Mouse (Mus musculus) liver, embryonic 14 days (tissue): ENCODE measurements around the gene Kcna10. TPM values are rescaled to one million over a fixed set of nuclear protein-coding genes. Genes with fewer than 3 reads are reported as not detected.

ENCODE experiments used
- polyA plus RNA-seq: library from polyadenylated mRNA; depleted of rRNA; stranded (reverse); fragments of >200 nt; gene quantifications from 2 replicates; pipeline ENCODE4 v1.2.3, GENCODE M21; 2012; rRNA removed

Gene Kcna10
- not detected in 2 replicates for polyA plus RNA-seq

DNA sequence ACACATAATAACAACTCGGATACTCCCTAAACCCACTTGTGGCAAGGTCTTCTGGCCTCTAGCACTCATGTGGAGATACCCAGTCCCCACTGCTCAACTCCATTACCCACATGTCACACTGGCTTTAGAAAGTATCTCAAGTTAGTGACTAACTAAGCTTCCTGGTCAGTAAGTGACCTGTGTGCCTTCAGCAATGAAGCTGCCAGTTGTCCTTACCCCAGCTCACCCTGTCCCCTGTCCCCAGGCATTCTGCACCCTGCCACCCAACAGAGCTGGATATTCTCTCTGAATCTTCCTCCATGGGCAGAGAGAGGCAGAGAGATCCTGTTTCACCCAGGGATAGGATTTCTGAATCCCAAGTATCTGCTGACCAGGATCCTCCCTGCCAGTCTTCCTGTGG is at the start of gene Kcna10:
Kcna10 (plus strand) TSS at position 301 of the 400 bp plus-strand sequence.

DNA sequence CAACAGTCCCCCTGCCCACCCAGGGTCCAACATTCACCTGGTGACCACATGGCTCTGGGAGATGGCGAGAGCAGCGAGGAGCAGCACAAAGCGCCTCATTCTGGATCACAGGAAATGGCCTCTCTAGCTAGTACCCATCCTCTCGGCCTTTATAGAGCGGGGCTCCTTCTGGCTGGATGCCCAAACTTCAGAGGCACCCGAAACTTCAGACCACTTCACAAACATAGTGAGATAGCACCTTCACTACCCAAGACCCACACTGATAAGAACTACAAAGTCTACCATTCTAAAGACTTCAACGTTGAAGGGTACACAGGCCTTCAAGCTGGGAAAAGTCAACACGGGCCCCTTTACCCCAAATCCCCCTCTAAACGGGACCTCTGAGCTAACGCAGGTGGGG is 38.8 kb downstream of the Kcna10 start, which contains the start of gene Cym:
Cym (minus strand) TSS at position 125 of the 400 bp plus-strand sequence.

DNA sequence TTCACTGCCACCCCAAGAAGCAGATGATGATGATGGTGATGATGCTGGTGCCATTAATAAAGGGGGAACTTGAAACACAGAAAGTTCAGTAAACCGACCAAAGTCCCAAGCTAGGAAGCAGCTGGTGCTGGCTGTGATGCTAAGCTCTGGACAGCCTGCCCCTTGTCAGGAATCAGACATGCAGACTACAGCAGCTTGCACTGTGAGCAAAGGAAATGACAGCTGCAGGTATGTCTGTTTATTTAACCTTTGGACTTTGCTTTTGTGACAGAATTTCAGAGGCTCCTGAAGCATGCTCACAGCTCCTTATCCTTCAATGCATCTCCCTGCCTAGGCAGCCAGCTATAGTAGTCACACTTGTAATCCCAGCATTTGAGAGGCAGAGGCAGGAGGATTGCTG is 47.7 kb downstream of the Kcna10 start, which contains the start of gene A630076J17Rik:
A630076J17Rik (plus strand) TSS at position 88 of the 400 bp plus-strand sequence.

DNA sequence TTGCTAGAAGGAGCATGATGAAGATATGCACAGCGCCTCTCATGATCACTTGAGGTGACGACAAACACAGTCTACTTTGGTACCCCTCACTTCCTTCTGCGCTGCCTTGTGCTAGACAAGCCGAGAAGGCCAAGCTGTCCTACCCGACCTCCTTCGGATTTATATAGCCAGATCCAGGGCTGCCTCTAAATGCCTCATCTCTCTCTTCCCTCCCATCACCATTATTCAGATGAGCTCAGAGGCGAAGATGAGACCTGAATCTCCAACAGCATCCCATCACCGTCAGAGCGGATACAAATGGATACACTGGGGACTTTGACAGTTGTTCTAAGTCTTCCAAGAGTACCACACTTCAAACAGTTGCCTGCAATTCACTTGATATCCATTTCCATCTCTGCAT is 56.8 kb downstream of the Kcna10 start, which contains the start of gene Prok1:
Prok1 (minus strand) TSS at position 101 of the 400 bp plus-strand sequence.

Other genes starting within 250 kb of the Kcna10 start
- 0.57 and 0.63 TPM in 2 replicates for gene Kcna3, start 146.9 kb upstream of the Kcna10 start, polyA plus RNA-seq
- 0.14 and 0.15 TPM in 2 replicates for gene Kcna2, start 81.9 kb upstream of the Kcna10 start, polyA plus RNA-seq
- 0.08 and 0.14 TPM in 2 replicates for gene Cym, start 38.7 kb downstream of the Kcna10 start, polyA plus RNA-seq
- 0.02 TPM in 1 of 2 replicates, not detected in the other for gene A630076J17Rik, start 47.6 kb downstream of the Kcna10 start, polyA plus RNA-seq
- gene Prok1, start 56.7 kb downstream of the Kcna10 start, polyA plus RNA-seq, result 0.01 TPM in 2 replicates
- 44.6 and 53.1 TPM in 2 replicates for gene Lamtor5, start 95.8 kb downstream of the Kcna10 start, polyA plus RNA-seq
- gene Slc16a4, start 108.2 kb downstream of the Kcna10 start, polyA plus RNA-seq, result 0.05 and 0.07 TPM in 2 replicates
- gene Rbm15, start 150.6 kb downstream of the Kcna10 start, polyA plus RNA-seq, result 4.5 and 5.3 TPM in 2 replicates